Mouse (Mus musculus): ENCODE results near the gene Gmip. TPM values are rescaled to one million over a fixed set of nuclear protein-coding genes. Genes with fewer than 3 reads are reported as not detected.

The Gmip gene
- polyA plus RNA-seq, 1 experiment, result 6.8 TPM

DNA sequence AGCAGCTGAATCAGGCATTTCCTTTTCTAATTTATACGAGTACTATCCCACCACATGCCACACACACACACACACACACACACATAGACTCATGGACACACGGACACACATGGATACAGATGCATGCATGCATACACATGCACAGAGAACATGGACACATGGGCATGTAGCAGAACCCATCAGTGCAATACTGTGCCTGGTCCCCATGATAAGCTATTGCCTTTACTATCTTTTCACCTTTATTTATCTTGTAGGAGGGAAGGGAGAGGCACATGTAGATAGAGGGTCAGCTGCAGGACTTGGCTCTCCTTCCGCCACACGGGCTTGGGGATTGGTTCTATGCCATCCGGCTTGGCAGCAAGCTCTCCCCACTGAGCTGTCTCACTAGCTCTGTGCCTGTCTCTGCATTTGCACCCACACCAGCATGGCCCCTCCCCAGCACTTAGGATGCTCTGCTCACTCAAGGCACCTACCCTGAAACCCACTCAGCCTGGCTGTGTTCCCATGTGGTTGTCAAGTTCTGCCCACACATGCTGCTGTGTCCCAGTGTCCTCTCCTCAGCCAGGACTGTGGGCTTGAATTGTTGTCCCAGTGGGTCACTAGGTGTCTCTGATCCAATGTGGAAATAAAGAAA, 55.0 kb downstream of the Gmip start:
- H3K27me3 ChIP-seq (ENCODE audit: control insufficient read depth, insufficient read depth, insufficient read length), result no peaks in the 10 kb centered on the region
- no peaks in the 10 kb centered on the region for H3K36me3 ChIP-seq (ENCODE audit: control insufficient read depth, insufficient read depth)
- no peak for TF ChIP-seq MAX (IDR thresholded peaks at IDR 0.05)
- no peak for TF ChIP-seq MYOG (IDR thresholded peaks at IDR 0.05; ENCODE audit: control insufficient read depth, extremely low read depth, insufficient read length)
- TF ChIP-seq CTCF (IDR thresholded peaks at IDR 0.05; ENCODE audit: control insufficient read depth, insufficient read depth, insufficient read length), result no peak
- TF ChIP-seq USF1 (IDR thresholded peaks at IDR 0.05; ENCODE audit: low read depth), result no peak
- no peak for TF ChIP-seq MYOD1 (IDR thresholded peaks at IDR 0.05; ENCODE audit: control insufficient read depth, insufficient read length, low read depth)
- no peak for TF ChIP-seq FOSL1 (IDR thresholded peaks at IDR 0.05; ENCODE audit: insufficient read depth, low read length, poor library complexity, severe bottlenecking)
- no peak for TF ChIP-seq CEBPB (IDR thresholded peaks at IDR 0.05; ENCODE audit: low read depth)
- no peak overlapping the region for H3K4me3 ChIP-seq (ENCODE audit: insufficient read depth, poor library complexity, severe bottlenecking)
- no peaks in the 10 kb centered on the region for H3K79me3 ChIP-seq (ENCODE audit: low read depth)
- no peaks in the 10 kb centered on the region for H3K79me2 ChIP-seq (ENCODE audit: control insufficient read depth, insufficient read depth)
- H3ac ChIP-seq (ENCODE audit: control insufficient read depth, insufficient read length, low read depth), result no peak overlapping the region

DNA sequence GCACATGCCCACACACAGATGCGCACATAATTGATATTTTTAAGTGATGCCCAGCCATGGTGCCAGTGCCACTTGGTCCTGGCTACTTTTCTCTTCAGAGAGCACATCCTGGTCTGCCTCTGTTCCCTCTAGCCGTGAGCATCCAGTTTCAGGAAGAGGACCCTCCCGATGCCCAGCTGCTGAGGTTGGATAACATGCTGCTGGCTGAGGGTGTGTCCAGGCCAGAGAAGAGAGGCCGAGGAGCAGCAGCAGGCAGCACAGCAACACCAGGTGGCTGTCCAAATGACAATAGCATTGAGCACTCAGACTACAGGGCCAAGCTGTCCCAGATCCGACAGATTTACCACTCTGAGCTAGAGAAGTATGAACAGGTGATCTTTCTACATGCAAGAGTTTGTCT, 55.7 kb downstream of the Gmip start:
- H3K79me2 ChIP-seq (ENCODE audit: control insufficient read depth, insufficient read depth), result no peaks in the 10 kb centered on the region
- H3K79me3 ChIP-seq (ENCODE audit: low read depth), result no peaks in the 10 kb centered on the region
- no peaks in the 10 kb centered on the region for H3K36me3 ChIP-seq (ENCODE audit: control insufficient read depth, insufficient read depth)
- no peaks in the 10 kb centered on the region for H3K27me3 ChIP-seq (ENCODE audit: control insufficient read depth, insufficient read depth, insufficient read length)
- H3ac ChIP-seq (ENCODE audit: control insufficient read depth, insufficient read length, low read depth), result no peak overlapping the region
- no peak overlapping the region for H3K4me3 ChIP-seq (ENCODE audit: insufficient read depth, poor library complexity, severe bottlenecking)
- TF ChIP-seq MYOD1 (IDR thresholded peaks at IDR 0.05; ENCODE audit: control insufficient read depth, insufficient read length, low read depth) (no peak), CTCF (IDR thresholded peaks at IDR 0.05; ENCODE audit: control insufficient read depth, insufficient read depth, insufficient read length) (no peak), CEBPB (IDR thresholded peaks at IDR 0.05; ENCODE audit: low read depth) (no peak), FOSL1 (IDR thresholded peaks at IDR 0.05; ENCODE audit: insufficient read depth, low read length, poor library complexity, severe bottlenecking) (no peak), USF1 (IDR thresholded peaks at IDR 0.05; ENCODE audit: low read depth) (no peak), MYOG (IDR thresholded peaks at IDR 0.05; ENCODE audit: control insufficient read depth, extremely low read depth, insufficient read length) (no peak), MAX (IDR thresholded peaks at IDR 0.05) (no peak)

DNA sequence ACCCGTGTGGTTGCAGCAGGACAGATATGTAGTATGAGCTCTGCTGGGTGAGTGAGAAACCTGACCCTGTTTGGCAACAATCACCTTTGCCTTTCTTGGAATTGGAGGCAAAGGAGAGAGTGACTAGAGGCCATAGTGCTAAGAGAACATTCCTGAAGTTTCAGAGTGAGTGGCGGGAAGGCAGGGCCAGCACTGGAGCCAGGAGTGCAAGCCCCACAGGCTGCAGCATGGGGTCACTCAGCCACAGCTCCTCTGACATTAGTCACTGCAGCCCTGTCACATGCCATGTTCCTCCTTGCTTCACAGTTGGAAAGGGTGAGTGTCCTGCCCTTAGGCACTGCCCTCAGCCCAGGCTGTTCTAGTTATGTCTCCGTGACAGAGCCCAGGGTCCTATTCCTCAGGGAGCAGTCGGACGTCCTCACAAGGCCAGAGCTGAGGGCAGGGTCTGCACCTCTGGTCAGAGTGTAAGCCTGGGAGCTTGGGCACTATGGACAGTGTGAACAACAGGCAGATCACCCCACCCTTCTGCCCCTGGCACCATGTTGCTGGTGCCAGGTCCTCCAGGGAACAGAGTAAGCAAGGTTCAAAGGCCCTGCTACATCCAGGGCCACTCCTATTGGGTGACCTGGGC, 59.3 kb downstream of the Gmip start:
- Histone ChIP-seq H3K79me3 (ENCODE audit: low read depth) (no peaks in the 10 kb centered on the region), H3K27me3 (ENCODE audit: control insufficient read depth, insufficient read depth, insufficient read length) (peaks cover 3% of the 10 kb centered on the region), H3K79me2 (ENCODE audit: control insufficient read depth, insufficient read depth) (no peaks in the 10 kb centered on the region), H3K4me3 (ENCODE audit: insufficient read depth, poor library complexity, severe bottlenecking) (no peak overlapping the region), H3ac (ENCODE audit: control insufficient read depth, insufficient read length, low read depth) (no peak overlapping the region), H3K36me3 (ENCODE audit: control insufficient read depth, insufficient read depth) (no peaks in the 10 kb centered on the region)
- TF ChIP-seq CTCF (IDR thresholded peaks at IDR 0.05; ENCODE audit: control insufficient read depth, insufficient read depth, insufficient read length), result no peak
- no peak for TF ChIP-seq CEBPB (IDR thresholded peaks at IDR 0.05; ENCODE audit: low read depth)
- no peak for TF ChIP-seq MAX (IDR thresholded peaks at IDR 0.05)
- TF ChIP-seq MYOD1 (IDR thresholded peaks at IDR 0.05; ENCODE audit: control insufficient read depth, insufficient read length, low read depth), result no peak
- no peak for TF ChIP-seq FOSL1 (IDR thresholded peaks at IDR 0.05; ENCODE audit: insufficient read depth, low read length, poor library complexity, severe bottlenecking)
- no peak for TF ChIP-seq MYOG (IDR thresholded peaks at IDR 0.05; ENCODE audit: control insufficient read depth, extremely low read depth, insufficient read length)
- no peak for TF ChIP-seq USF1 (IDR thresholded peaks at IDR 0.05; ENCODE audit: low read depth)

DNA sequence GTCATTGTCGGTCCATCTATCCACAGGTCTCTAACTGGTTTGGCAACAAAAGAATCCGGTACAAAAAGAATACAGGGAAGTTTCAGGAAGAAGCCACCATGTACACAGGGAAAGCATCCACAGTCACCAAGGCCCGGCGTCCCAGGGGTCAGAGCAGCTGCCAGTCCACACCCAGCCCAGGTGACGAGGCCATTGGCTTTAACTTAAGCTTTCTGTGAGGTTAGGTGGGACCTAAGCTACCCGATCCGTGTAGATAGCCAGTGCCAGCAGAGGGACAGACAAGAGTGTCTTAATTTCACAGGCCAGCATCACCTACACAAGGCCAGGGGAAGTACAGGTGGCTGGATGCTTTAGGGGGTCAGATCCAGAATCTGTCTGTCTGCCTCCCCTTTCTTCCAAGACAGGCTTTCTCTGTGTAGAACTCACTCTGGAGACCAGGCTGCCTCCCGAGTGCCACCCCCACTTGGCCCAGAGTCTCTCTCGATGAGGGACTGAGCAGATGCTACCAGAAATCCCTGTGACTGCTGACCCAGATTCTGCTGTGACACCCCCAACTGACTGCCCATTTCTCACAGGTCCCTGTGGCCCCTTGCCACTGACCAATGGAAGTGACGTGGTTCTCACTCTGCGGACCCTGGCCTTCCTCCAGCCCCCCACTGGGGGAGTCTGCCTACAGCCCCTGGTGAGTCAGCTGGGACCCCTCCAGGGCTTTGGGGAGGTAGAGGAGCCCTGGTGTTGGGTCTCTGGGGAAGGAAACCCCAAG, 61.7 kb downstream of the Gmip start:
- Histone ChIP-seq H3K27me3 (ENCODE audit: control insufficient read depth, insufficient read depth, insufficient read length) (peaks cover 3% of the 10 kb centered on the region), H3K79me2 (ENCODE audit: control insufficient read depth, insufficient read depth) (no peaks in the 10 kb centered on the region), H3ac (ENCODE audit: control insufficient read depth, insufficient read length, low read depth) (no peak overlapping the region), H3K79me3 (ENCODE audit: low read depth) (no peaks in the 10 kb centered on the region), H3K36me3 (ENCODE audit: control insufficient read depth, insufficient read depth) (no peaks in the 10 kb centered on the region), H3K4me3 (ENCODE audit: insufficient read depth, poor library complexity, severe bottlenecking) (no peak overlapping the region)
- TF ChIP-seq MAX (IDR thresholded peaks at IDR 0.05) (no peak), FOSL1 (IDR thresholded peaks at IDR 0.05; ENCODE audit: insufficient read depth, low read length, poor library complexity, severe bottlenecking) (no peak), CTCF (IDR thresholded peaks at IDR 0.05; ENCODE audit: control insufficient read depth, insufficient read depth, insufficient read length) (no peak), MYOD1 (IDR thresholded peaks at IDR 0.05; ENCODE audit: control insufficient read depth, insufficient read length, low read depth) (no peak), USF1 (IDR thresholded peaks at IDR 0.05; ENCODE audit: low read depth) (no peak), CEBPB (IDR thresholded peaks at IDR 0.05; ENCODE audit: low read depth) (no peak), MYOG (IDR thresholded peaks at IDR 0.05; ENCODE audit: control insufficient read depth, extremely low read depth, insufficient read length) (no peak)

DNA sequence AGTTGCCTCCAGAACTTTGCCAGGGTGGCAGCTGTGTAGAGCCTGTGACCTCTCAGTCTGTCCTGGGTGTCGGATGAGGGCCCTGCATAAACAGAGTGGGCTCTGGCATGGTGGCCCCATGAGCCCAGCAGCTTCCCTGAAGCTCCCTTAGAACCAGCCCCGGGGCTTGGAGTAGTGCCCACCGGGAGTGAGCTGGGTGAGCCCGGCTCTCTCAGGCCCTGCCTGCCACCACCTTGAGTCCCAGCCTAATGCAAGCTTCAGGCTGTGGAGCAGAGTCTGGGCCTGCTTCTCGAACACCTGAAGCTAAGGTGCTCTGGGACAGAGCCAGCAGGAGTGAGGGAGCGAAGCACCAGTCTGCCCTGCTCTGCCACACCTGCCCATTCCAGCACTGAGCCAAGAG, 62.4 kb downstream of the Gmip start:
- Histone ChIP-seq H3ac (ENCODE audit: control insufficient read depth, insufficient read length, low read depth) (no peak overlapping the region), H3K36me3 (ENCODE audit: control insufficient read depth, insufficient read depth) (no peaks in the 10 kb centered on the region), H3K4me3 (ENCODE audit: insufficient read depth, poor library complexity, severe bottlenecking) (no peak overlapping the region), H3K79me3 (ENCODE audit: low read depth) (no peaks in the 10 kb centered on the region), H3K79me2 (ENCODE audit: control insufficient read depth, insufficient read depth) (no peaks in the 10 kb centered on the region), H3K27me3 (ENCODE audit: control insufficient read depth, insufficient read depth, insufficient read length) (peaks cover 3% of the 10 kb centered on the region)
- TF ChIP-seq MAX (IDR thresholded peaks at IDR 0.05), result no peak
- TF ChIP-seq FOSL1 (IDR thresholded peaks at IDR 0.05; ENCODE audit: insufficient read depth, low read length, poor library complexity, severe bottlenecking), result no peak
- TF ChIP-seq CEBPB (IDR thresholded peaks at IDR 0.05; ENCODE audit: low read depth), result no peak
- no peak for TF ChIP-seq MYOG (IDR thresholded peaks at IDR 0.05; ENCODE audit: control insufficient read depth, extremely low read depth, insufficient read length)
- no peak for TF ChIP-seq CTCF (IDR thresholded peaks at IDR 0.05; ENCODE audit: control insufficient read depth, insufficient read depth, insufficient read length)
- TF ChIP-seq USF1 (IDR thresholded peaks at IDR 0.05; ENCODE audit: low read depth), result no peak
- no peak for TF ChIP-seq MYOD1 (IDR thresholded peaks at IDR 0.05; ENCODE audit: control insufficient read depth, insufficient read length, low read depth)

Other genes starting within 250 kb of the Gmip start
- 3.5 TPM for gene Zfp868, start 183.1 kb upstream of the Gmip start, polyA plus RNA-seq (2012; fragmentation: generic; extraction: Trizol)
- 0.14 TPM for gene Zfp964, start 154.2 kb upstream of the Gmip start, polyA plus RNA-seq (2012; fragmentation: generic; extraction: Trizol)
- gene Zfp869, start 98.0 kb upstream of the Gmip start, polyA plus RNA-seq (2012; fragmentation: generic; extraction: Trizol), result 5.2 TPM
- gene Zfp963, start 58.7 kb upstream of the Gmip start, polyA plus RNA-seq (2012; fragmentation: generic; extraction: Trizol), result 0.42 TPM
- gene Gm20422, start 33.8 kb upstream of the Gmip start, polyA plus RNA-seq (2012; fragmentation: generic; extraction: Trizol), result 0.28 TPM
- gene Atp13a1, start 17.5 kb upstream of the Gmip start, polyA plus RNA-seq (2012; fragmentation: generic; extraction: Trizol), result 36.2 TPM
- 3.9 TPM for gene Zfp866, start 17.5 kb upstream of the Gmip start, polyA plus RNA-seq (2012; fragmentation: generic; extraction: Trizol)
- 1.5 TPM for gene Lpar2, start 13.8 kb downstream of the Gmip start, polyA plus RNA-seq (2012; fragmentation: generic; extraction: Trizol)
- 1.6 TPM for gene Pbx4, start 23.8 kb downstream of the Gmip start, polyA plus RNA-seq (2012; fragmentation: generic; extraction: Trizol)
- 0.02 TPM for gene Cilp2, start 79.0 kb downstream of the Gmip start, polyA plus RNA-seq (2012; fragmentation: generic; extraction: Trizol)
- 0.57 TPM for gene Tssk6, start 93.5 kb downstream of the Gmip start, polyA plus RNA-seq (2012; fragmentation: generic; extraction: Trizol)
- gene Ndufa13, start 93.9 kb downstream of the Gmip start, polyA plus RNA-seq (2012; fragmentation: generic; extraction: Trizol), result 135 TPM
- 2.6 TPM for gene Yjefn3, start 94.0 kb downstream of the Gmip start, polyA plus RNA-seq (2012; fragmentation: generic; extraction: Trizol)
- 59.3 TPM for gene Gatad2a, start 187.7 kb downstream of the Gmip start, polyA plus RNA-seq (2012; fragmentation: generic; extraction: Trizol)
- 24.0 TPM for gene Mau2, start 234.1 kb downstream of the Gmip start, polyA plus RNA-seq (2012; fragmentation: generic; extraction: Trizol)
- 28.2 TPM for gene Sugp1, start 234.1 kb downstream of the Gmip start, polyA plus RNA-seq (2012; fragmentation: generic; extraction: Trizol)